Mouse (Mus musculus) CH12.LX (cell line): ENCODE results near the gene Fpgs. TPM values are rescaled to one million over a fixed set of nuclear protein-coding genes. Genes with fewer than 3 reads are reported as not detected.

Experiments used
- DNase-seq: peaks from one replicate; pipeline ENCODE4 v3.0.0-alpha.2; 2013; ENCODE audit errors: extremely low read depth
- H3K27ac ChIP-seq: 2 replicates; pipeline ENCODE4 v1.5.1; 2012; ENCODE audit warnings: low read depth, mild to moderate bottlenecking, control low read depth, moderate library complexity; ENCODE audit not compliant: insufficient read depth
- H3K27me3 ChIP-seq: replicated peaks from 2 replicates; pipeline ENCODE3; 2012; ENCODE audit warnings: inconsistent platforms
- H3K36me3 ChIP-seq, 2 experiments: replicated peaks in 1 of 2; 2 replicates each; pipeline versions ENCODE3 to v1.6.1; 2012; ENCODE audit warnings: inconsistent platforms in 1 of 2, low read length in 1 of 2, mild to moderate bottlenecking in 1 of 2, mixed read lengths in 1 of 2, moderate library complexity in 1 of 2; ENCODE audit not compliant: control insufficient read depth in 1 of 2, insufficient read depth in 1 of 2
- H3K4me1 ChIP-seq, 2 experiments: 2 replicates each; pipeline ENCODE4 v1.6.1; 2012; ENCODE audit warnings: inconsistent platforms in 1 of 2, moderate library complexity in 1 of 2; ENCODE audit not compliant: insufficient read depth in 2 of 2, control insufficient read depth in 1 of 2
- H3K4me2 ChIP-seq: 2 replicates; pipeline ENCODE4 v1.6.1; 2012; ENCODE audit warnings: low read depth, mild to moderate bottlenecking, control low read depth; ENCODE audit not compliant: poor library complexity, insufficient read depth, severe bottlenecking
- H3K4me3 ChIP-seq, 3 experiments: fragments of 150-350 bp in 1 of 3; sonication (generic) in 1 of 3; replicated peaks in 1 of 3; 2 replicates each; pipeline versions ENCODE3 to v1.5.1; 2011 to 2012; ENCODE audit warnings: low read depth in 2 of 3, low read length in 2 of 3, mild to moderate bottlenecking in 2 of 3, moderate library complexity in 2 of 3, control low read depth in 1 of 3, improper control_type of control experiment in 1 of 3, inconsistent platforms in 1 of 3, mixed read lengths in 1 of 3; ENCODE audit not compliant: poor library complexity in 1 of 3
- H3K79me2 ChIP-seq: replicated peaks from 2 replicates; pipeline ENCODE4 v1.6.1; 2012; ENCODE audit warnings: mild to moderate bottlenecking, moderate library complexity; ENCODE audit not compliant: control insufficient read depth, poor library complexity, insufficient read depth, severe bottlenecking; ENCODE audit errors: extremely low read depth
- H3K9ac ChIP-seq: 2 replicates; pipeline ENCODE4 v1.6.1; 2012; ENCODE audit warnings: low read depth, mild to moderate bottlenecking, control low read depth, moderate library complexity; ENCODE audit not compliant: insufficient read depth
- H3K9me3 ChIP-seq: replicated peaks from 2 replicates; pipeline ENCODE3; 2012; ENCODE audit warnings: low read length, inconsistent platforms, mixed read lengths
- BHLHE40 ChIP-seq: IDR thresholded peaks from 2 replicates; pipeline ENCODE4 v1.6.1; 2011; ENCODE audit warnings: mild to moderate bottlenecking, low read depth, low read length, improper control_type of control experiment
- CHD1 ChIP-seq: IDR thresholded peaks from 2 replicates; pipeline ENCODE4 v1.6.1; 2012; ENCODE audit warnings: low read depth, low read length, improper control_type of control experiment, inconsistent platforms
- CTCF ChIP-seq, 2 experiments: IDR thresholded peaks in 1 of 2; conservative IDR thresholded peaks in 1 of 2; 2 replicates each; pipeline ENCODE4 v1.5.1; 2011 to 2012; ENCODE audit warnings: low read depth in 2 of 2, low read length in 2 of 2, improper control_type of control experiment in 1 of 2, inconsistent platforms in 1 of 2, mild to moderate bottlenecking in 1 of 2, moderate library complexity in 1 of 2
- E2F4 ChIP-seq: IDR thresholded peaks from 2 replicates; pipeline ENCODE4 v1.6.1; 2011; ENCODE audit warnings: low read depth, low read length, improper control_type of control experiment; ENCODE audit not compliant: insufficient replicate concordance
- EP300 ChIP-seq: IDR thresholded peaks from 2 replicates; pipeline ENCODE4 v1.6.1; 2011; ENCODE audit warnings: low read length, improper control_type of control experiment
- HCFC1 ChIP-seq: IDR thresholded peaks from 2 replicates; pipeline ENCODE4 v1.6.1; 2012; ENCODE audit warnings: low read depth, mild to moderate bottlenecking, inconsistent platforms, low read length, improper control_type of control experiment
- MAFK ChIP-seq: IDR thresholded peaks from 2 replicates; pipeline ENCODE4 v1.6.1; 2011; ENCODE audit warnings: low read length, improper control_type of control experiment; ENCODE audit not compliant: insufficient replicate concordance
- MXI1 ChIP-seq: IDR thresholded peaks from 2 replicates; pipeline ENCODE4 v1.6.1; 2011; ENCODE audit warnings: mild to moderate bottlenecking, low read depth, low read length, improper control_type of control experiment
- NELFE ChIP-seq: IDR thresholded peaks from 2 replicates; pipeline ENCODE4 v1.6.1; 2011; ENCODE audit warnings: low read depth, low read length, improper control_type of control experiment
- POLR2AphosphoS2 ChIP-seq: IDR thresholded peaks from 2 replicates; pipeline ENCODE4 v1.6.1; 2011; ENCODE audit warnings: low read depth, low read length, improper control_type of control experiment
- TBP ChIP-seq: conservative IDR thresholded peaks from 2 replicates; pipeline ENCODE4 v1.6.1; 2011; ENCODE audit warnings: low read depth, low read length, improper control_type of control experiment
- UBTF ChIP-seq: IDR thresholded peaks from 2 replicates; pipeline ENCODE4 v1.6.1; 2012; ENCODE audit warnings: low read depth, mild to moderate bottlenecking, inconsistent platforms, low read length, improper control_type of control experiment, moderate library complexity
- USF1 ChIP-seq: IDR thresholded peaks from 2 replicates; pipeline ENCODE4 v1.6.1; 2014; ENCODE audit warnings: low read depth, mild to moderate bottlenecking, inconsistent platforms, low read length, improper control_type of control experiment
- ZC3H11A ChIP-seq: IDR thresholded peaks from 2 replicates; pipeline ENCODE4 v1.6.1; 2012; ENCODE audit warnings: low read depth, mild to moderate bottlenecking, inconsistent platforms, low read length, improper control_type of control experiment
- ZKSCAN1 ChIP-seq: IDR thresholded peaks from 2 replicates; pipeline ENCODE4 v1.6.1; 2012; ENCODE audit warnings: low read depth, inconsistent platforms, low read length, improper control_type of control experiment, borderline replicate concordance
- ZMIZ1 ChIP-seq: IDR thresholded peaks from 2 replicates; pipeline ENCODE4 v1.6.1; 2012; ENCODE audit warnings: low read depth, mild to moderate bottlenecking, inconsistent platforms, low read length, improper control_type of control experiment
- ZNF384 ChIP-seq: IDR thresholded peaks from 2 replicates; pipeline ENCODE4 v1.6.1; 2012; ENCODE audit warnings: low read depth, low read length, improper control_type of control experiment, inconsistent platforms
- dilution Hi-C: fragments of 300-500 bp; cut with MboI; formaldehyde crosslinking; loops from 2 replicates; pipeline ENCODE4 v1.14.3; 2020; ENCODE audit warnings: low sequenced_read_pairs; ENCODE audit not compliant: extremely low pct_unique_long_range_greater_than_20kb, extremely low pct_ligation_motif_present
- in situ Hi-C: fragments of 300-500 bp; cut with MboI; formaldehyde crosslinking; loops from 3 replicates; pipeline ENCODE4 v1.14.3; 2019; ENCODE audit warnings: low sequenced_read_pairs, low pct_ligation_motif_present, low pct_unique_long_range_greater_than_20kb, mixed read lengths
- polyA plus RNA-seq: library from polyadenylated mRNA; unstranded; fragments of >175 nt; gene quantifications from 2 replicates; pipeline ENCODE4 v1.2.1, GENCODE M21; 2012; ENCODE audit warnings: low read depth; ENCODE audit not compliant: insufficient read length
- total RNA-seq, 2 experiments: library from RNA; depleted of rRNA; stranded (reverse); fragments of 300-350 nt in 1 of 2; fragments of >200 nt in 1 of 2; gene quantifications; 2 replicates each; pipeline ENCODE4 v1.2.3; 2012 to 2014

The Fpgs gene
- total and polyA plus RNA-seq, 3 experiments, result 31.8 to 59.2 (median 41.8) TPM

- Histone ChIP-seq H3K9ac (no peak within 1 kb of the TSS), H3K27me3 (no peaks in the 10 kb centered on the region), H3K79me2 (no peaks in the 10 kb centered on the region), H3K4me3 (no peak within 1 kb of the TSS), H3K4me1 (peaks cover 0 to 4% of the 10 kb centered on the region in 2 experiments; a peak in 1 of 4 replicates), H3K27ac (no peak within 1 kb of the TSS), H3K36me3 (no peaks in the 10 kb centered on the region), H3K9me3 (no peaks in the 10 kb centered on the region), H3K4me2 (no peak within 1 kb of the TSS)
- DNase-seq, result no peak
- dilution Hi-C loops (no loop called here), in situ Hi-C loops (no loop called here)
- TF ChIP-seq POLR2AphosphoS2, result no peak
- TF ChIP-seq HCFC1, result no peak
- TF ChIP-seq ZMIZ1, result no peak
- TF ChIP-seq USF1, result no peak
- no peak for TF ChIP-seq TBP
- no peak for TF ChIP-seq UBTF
- no peak for TF ChIP-seq CHD1
- no peak for TF ChIP-seq EP300
- TF ChIP-seq ZC3H11A, result no peak
- no peak for TF ChIP-seq ZKSCAN1
- TF ChIP-seq NELFE, result no peak
- TF ChIP-seq BHLHE40, result no peak
- no peak for TF ChIP-seq ZNF384
- no peak for TF ChIP-seq MAFK
- TF ChIP-seq E2F4, result no peak
Observed at GRCm38 (mm10) chr2:32646379-32647056, 57.4 kb downstream of the Fpgs start, which contains the start of gene Eng. TSS of gene Eng (plus strand) at chr2:32646595.

DNA sequence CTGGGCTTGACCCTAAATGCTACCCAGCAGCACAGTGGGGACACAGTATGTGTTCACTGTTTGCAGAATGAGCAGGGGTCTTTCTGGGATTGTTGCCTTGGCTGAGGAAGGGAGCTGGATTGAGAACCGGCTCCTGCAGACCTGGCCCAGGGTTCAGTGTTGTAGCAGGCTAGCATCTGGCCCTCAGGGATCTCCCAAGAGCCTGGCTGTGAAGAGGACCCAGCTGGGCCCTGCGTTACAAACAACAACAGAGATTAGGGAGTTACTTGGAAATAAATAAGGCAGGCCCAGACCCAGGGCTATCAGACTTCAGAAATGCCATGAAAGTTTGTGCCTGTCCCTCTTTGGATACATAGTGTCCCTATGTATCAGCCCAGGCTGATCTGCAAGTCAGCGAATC lies 58.3 kb downstream of the Fpgs start:
- no peak for DNase-seq
- dilution Hi-C loops, result no loop called here
- Histone ChIP-seq H3K9me3 (no peaks in the 10 kb centered on the region), H3K4me2 (no peak overlapping the region), H3K36me3 (no peaks in the 10 kb centered on the region), H3K9ac (no peak overlapping the region), H3K79me2 (no peaks in the 10 kb centered on the region), H3K27me3 (no peaks in the 10 kb centered on the region), H3K27ac (no peak overlapping the region), H3K4me1 (peaks cover 2 to 8% of the 10 kb centered on the region in 2 experiments; a peak in 2 of 4 replicates), H3K4me3 (no peak overlapping the region)
- TF ChIP-seq CTCF (conservative IDR thresholded peaks at IDR 0.05 in 1 of 2, IDR thresholded peaks at IDR 0.05 in 1 of 2; ENCODE audit: low read depth in 2 of 2, low read length in 2 of 2), result 0 out of 4 replicates have a peak, but pooled peaks of 1 of the 2 experiments have one; percentile 1
- no peak for TF ChIP-seq MXI1
- in situ Hi-C loops, result no loop called here
